Mouse (Mus musculus): ENCODE data around the gene Polr3h.

- TF ChIP-seq CTCF (IDR thresholded peaks at IDR 0.05; ENCODE audit: low read depth, low read length) = no peak
- no peak for TF ChIP-seq TAL1 (conservative IDR thresholded peaks at IDR 0.05; ENCODE audit: low read depth, low read length)
- TF ChIP-seq POLR2AphosphoS5 (IDR thresholded peaks at IDR 0.05; ENCODE audit: insufficient replicate concordance, low read depth, low read length) = no peak
- TF ChIP-seq GATA2 (IDR thresholded peaks at IDR 0.05; ENCODE audit: borderline replicate concordance, low read depth, low read length) = no peak
- no peak for TF ChIP-seq GATA1 (IDR thresholded peaks at IDR 0.05; ENCODE audit: borderline replicate concordance, low read length)
Measured at GRCm38 (mm10) chr15:81940219-81940618, 14.2 kb upstream of the Polr3h start.
